Mouse (Mus musculus) kidney, adult 2 months (tissue): ENCODE measurements at regions not wholly inside any gene's neighbourhood (a gene's known extent, or its start where the extent isn't known, plus 50 kb on each side); places are given as distances from the start of the nearest gene placed in this dataset.
A peak's percentile ranks its signal among the peaks of the same experiment; 100 is the strongest.
"Not testable (repeated sequence)": the region's sequence is repeated elsewhere in the genome, so short reads cannot be mapped to it uniquely, and the experiment has no call there.

ENCODE experiments used
- CTCF ChIP-seq: fragments of 200-500 bp; conservative IDR thresholded peaks from 2 replicates; pipeline ENCODE4 v1.5.1; 2011; ENCODE audit warnings: low read depth, mild to moderate bottlenecking, control low read depth, low read length, moderate library complexity, mixed read lengths; ENCODE audit not compliant: insufficient read depth, insufficient read length
- POLR2A ChIP-seq: fragments of 200-500 bp; IDR thresholded peaks from one replicate; pipeline ENCODE4 v1.6.1; 2011; ENCODE audit warnings: low read depth, low read length, control low read depth

- not testable (repeated sequence) for TF ChIP-seq CTCF
- TF ChIP-seq POLR2A, result peak; percentile 10
These were observed 69.4 kb upstream of the Asap2 start for GRCm38 (mm10) chr12:20920653-20921397.
